Mouse (Mus musculus): ENCODE measurements around the gene I830077J02Rik. TPM values are rescaled to one million over a fixed set of nuclear protein-coding genes. Genes with fewer than 3 reads are reported as not detected.
"Not testable (repeated sequence)": the region's sequence is repeated elsewhere in the genome, so short reads cannot be mapped to it uniquely, and the experiment has no call there.

The I830077J02Rik gene
- polyA plus RNA-seq, 1 experiment from 2014 or later, result 0.46 TPM

DNA sequence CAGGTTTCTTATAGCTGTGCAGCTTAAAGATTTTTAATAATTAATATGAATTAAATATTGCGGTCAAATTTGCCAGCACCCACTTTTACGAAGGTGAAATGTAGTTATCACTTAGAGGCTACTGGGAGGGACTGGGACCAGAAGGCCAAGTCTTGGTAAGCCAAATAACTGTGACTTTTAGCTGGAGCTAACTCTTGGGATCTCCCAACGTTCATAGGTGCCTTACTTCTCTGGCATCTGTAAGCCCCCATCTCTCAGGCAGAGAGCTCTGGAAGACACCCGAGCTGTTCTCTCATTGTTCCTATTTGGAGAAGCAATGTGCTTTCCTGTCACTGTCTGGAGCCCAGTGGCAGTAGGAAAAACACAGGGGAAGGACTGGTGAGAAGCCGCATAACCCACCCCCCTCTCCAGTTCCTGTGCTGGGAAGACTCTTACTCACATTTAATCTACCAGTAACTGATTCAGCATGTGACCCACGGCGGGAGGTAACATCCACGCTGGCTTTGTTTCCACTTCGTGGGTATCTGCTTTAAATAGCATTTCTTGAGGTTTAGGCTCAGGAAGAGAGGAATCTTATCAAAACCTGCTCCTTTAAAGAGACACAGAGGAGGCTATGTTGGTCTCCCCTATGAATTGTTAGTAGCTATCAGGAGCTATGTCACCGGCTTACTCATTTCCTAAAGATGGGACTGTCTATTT, 14.7 kb downstream of the I830077J02Rik start:
- Histone ChIP-seq H3K27me3 (no peaks in the 10 kb centered on the region), H3K27ac (no peak overlapping the region), H3K9ac (no peak overlapping the region), H3K4me1 (no peaks in the 10 kb centered on the region; the same call in 1 of the 2 replicates), H3K4me3 (no peak overlapping the region), H3K4me2 (replicated peaks) (no peak overlapping the region), H3K9me3 (no peaks in the 10 kb centered on the region), H3K36me3 (no peaks in the 10 kb centered on the region)
- WGBS, result 45% methylated on average over 10 of the region's 10 CpGs
- no peak for ATAC-seq (ENCODE audit: insufficient number of reproducible peaks, insufficient read depth, low FRiP score, low TSS enrichment)

DNA sequence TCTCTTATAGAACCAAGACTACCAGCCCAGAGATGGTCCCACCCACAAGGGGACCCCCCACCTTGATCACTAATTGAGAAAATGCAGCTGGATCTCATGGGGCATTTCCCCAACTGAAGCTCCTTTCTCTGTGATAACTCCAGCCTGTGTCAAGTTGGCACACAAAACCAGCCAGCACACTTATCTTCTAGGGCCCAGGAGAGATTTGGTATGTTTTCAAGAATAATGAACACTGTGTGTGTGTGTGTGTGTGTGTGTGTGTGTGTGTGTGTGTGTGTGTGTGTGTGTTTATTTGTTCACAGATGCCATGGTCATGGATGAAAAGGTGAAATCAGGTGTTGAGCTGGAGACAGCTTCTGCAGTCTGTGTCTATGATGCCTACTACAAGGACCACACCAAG, 16.0 kb downstream of the I830077J02Rik start:
- not testable (repeated sequence) for H3K4me1 ChIP-seq; H3K4me3 ChIP-seq; H3K27ac ChIP-seq; H3K27me3 ChIP-seq; H3K9ac ChIP-seq; H3K9me3 ChIP-seq; ATAC-seq (ENCODE audit: insufficient number of reproducible peaks, insufficient read depth, low FRiP score, low TSS enrichment); H3K36me3 ChIP-seq; H3K4me2 ChIP-seq (replicated peaks)

DNA sequence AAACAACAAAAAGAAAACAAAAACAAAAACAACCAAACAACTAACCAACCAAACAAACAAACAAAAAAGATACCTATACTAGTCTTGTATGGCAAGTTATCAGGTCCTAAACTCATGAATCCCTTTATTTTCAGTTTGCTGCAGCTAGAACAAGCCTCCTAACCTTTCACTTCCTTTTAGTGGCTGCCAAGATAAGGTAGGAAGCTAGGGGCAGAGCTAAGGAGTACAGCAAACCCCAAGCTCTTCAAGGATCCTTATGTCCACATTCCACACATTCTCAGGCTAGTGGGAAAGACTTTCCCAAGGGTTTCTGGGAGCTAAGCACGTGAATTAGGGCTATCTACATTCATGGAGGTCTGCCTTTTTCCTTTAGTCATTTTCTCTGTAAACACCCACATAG, 17.2 kb downstream of the I830077J02Rik start:
- Histone ChIP-seq H3K4me1 (no peaks in the 10 kb centered on the region; the same call in 1 of the 2 replicates), H3K4me2 (replicated peaks) (no peak overlapping the region), H3K4me3 (no peak overlapping the region), H3K9me3 (no peaks in the 10 kb centered on the region), H3K9ac (no peak overlapping the region), H3K27ac (no peak overlapping the region), H3K27me3 (no peaks in the 10 kb centered on the region), H3K36me3 (no peaks in the 10 kb centered on the region)
- 44% methylated on average over 1 of the region's 1 CpGs for WGBS
- no peak for ATAC-seq (ENCODE audit: insufficient number of reproducible peaks, insufficient read depth, low FRiP score, low TSS enrichment)

DNA sequence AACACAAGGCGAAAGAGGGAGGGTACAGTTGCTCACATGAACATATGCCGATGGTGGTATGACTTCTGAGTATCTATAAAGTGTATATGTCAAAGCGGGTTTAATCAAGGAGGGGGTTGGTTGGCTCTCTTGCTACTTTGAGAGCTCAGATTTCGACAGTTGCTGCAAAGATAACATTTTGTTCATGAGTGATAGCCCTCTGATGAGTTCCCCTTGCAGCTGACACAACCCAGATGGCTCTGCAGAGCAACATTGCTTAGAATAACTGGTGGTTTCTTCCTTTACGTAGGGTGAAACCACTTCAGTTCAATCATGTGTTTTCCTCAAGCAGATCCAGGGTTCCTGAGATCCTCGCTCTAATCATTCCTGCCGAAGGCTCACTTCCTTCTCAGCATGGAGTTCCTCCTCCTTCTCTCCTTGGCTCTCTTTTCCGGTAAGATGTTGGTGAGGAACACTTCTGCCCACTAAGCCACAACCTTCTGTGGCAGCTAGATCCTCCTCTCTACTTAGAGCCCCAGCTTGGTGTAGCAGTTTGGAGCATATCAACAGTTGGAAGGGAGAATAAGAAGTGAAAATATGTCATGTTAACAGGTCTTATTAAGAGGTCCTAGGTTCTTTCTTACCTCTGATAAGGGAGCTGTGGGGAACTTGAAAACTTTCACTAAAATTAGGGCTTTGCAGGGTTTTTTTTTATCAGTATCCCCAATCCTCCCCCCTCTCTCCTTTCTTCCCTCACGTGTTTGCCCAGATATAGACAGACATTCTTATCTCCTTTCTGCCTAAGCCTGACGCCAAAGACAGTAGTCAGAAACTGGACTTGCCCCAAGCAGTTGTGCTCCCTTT, 18.4 kb downstream of the I830077J02Rik start:
- Histone ChIP-seq H3K9ac (no peak overlapping the region), H3K4me3 (no peak overlapping the region), H3K9me3 (no peaks in the 10 kb centered on the region), H3K4me1 (no peaks in the 10 kb centered on the region; the same call in 1 of the 2 replicates), H3K4me2 (replicated peaks) (no peak overlapping the region), H3K27ac (no peak overlapping the region), H3K27me3 (no peaks in the 10 kb centered on the region), H3K36me3 (no peaks in the 10 kb centered on the region)
- ATAC-seq (ENCODE audit: insufficient number of reproducible peaks, insufficient read depth, low FRiP score, low TSS enrichment), result no peak
- WGBS, result 67% methylated on average over 10 of the region's 10 CpGs

- WGBS, result 80% methylated on average over 9 of the region's 9 CpGs
- no peak for ATAC-seq (ENCODE audit: insufficient number of reproducible peaks, insufficient read depth, low FRiP score, low TSS enrichment)
- Histone ChIP-seq H3K4me2 (replicated peaks) (no peak overlapping the region), H3K4me3 (no peak overlapping the region), H3K4me1 (no peaks in the 10 kb centered on the region), H3K27ac (no peak overlapping the region), H3K9ac (no peak overlapping the region), H3K27me3 (no peaks in the 10 kb centered on the region), H3K36me3 (no peaks in the 10 kb centered on the region), H3K9me3 (no peaks in the 10 kb centered on the region)
These were observed 20.2 kb downstream of the I830077J02Rik start for GRCm38 (mm10) chr3:105912097-105912880.

DNA sequence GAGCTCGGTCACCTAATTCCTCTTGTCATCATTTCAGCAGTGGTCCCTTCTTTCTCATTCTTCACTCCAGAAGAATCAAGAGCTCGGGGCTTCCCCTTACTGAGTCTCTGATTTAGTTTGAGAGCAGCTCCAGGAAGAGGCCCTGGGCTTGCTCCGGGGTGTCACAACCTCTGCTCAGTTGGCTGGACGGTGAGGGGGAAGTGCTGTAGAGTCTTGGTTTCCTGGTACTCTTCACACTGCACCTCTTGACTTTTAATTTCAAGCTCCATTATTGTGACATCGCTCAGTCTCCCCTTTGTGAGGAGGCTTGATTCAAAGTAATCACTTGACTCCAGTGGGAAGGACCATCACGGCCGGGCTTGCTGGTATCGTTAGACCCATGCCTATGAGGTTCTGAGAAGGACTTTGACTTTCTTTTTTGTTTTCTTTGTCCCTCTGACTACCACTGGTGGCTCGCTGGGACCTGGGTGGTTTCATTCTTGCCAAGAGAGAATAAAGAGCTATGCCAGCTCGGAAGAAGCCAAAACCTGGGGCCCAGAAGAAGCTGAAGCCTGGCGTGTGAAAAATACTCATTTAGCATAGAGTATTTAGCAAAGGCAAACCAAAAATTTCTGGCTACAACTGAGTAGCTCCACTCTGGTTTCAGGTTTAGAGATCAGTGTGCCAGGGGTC, 21.8 kb downstream of the I830077J02Rik start:
- no peaks in the 10 kb centered on the region for H3K27me3 ChIP-seq
- no peak overlapping the region for H3K27ac ChIP-seq
- WGBS, result 83% methylated on average over 11 of the region's 11 CpGs
- no peaks in the 10 kb centered on the region for H3K4me1 ChIP-seq
- no peaks in the 10 kb centered on the region for H3K36me3 ChIP-seq
- ATAC-seq (ENCODE audit: insufficient number of reproducible peaks, insufficient read depth, low FRiP score, low TSS enrichment), result no peak
- H3K4me3 ChIP-seq, result no peak overlapping the region
- H3K9me3 ChIP-seq, result no peaks in the 10 kb centered on the region
- no peak overlapping the region for H3K4me2 ChIP-seq (replicated peaks)
- H3K9ac ChIP-seq, result no peak overlapping the region

DNA sequence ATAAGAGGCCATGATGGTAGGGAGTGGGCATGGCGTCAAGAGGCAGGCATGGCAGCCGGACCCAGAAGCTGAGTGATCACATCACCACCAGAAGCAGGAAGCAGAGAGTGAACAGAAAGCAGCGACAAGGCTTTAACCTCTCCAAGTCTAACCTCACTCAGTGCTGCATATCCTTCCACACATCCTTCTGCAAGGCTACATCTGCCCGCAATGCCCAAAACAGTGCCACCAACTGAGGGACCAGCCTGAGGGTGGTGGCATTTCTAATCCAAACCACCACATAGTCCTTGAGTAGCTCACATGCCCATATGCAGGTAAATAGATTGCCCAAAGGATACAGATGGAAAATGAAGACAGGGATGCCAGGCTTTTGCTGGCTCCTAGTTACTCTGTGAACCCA, 23.5 kb downstream of the I830077J02Rik start:
- H3K9ac ChIP-seq, result no peak overlapping the region
- H3K4me3 ChIP-seq, result no peak overlapping the region
- no peaks in the 10 kb centered on the region; the same call in 1 of the 2 replicates for H3K9me3 ChIP-seq
- no peaks in the 10 kb centered on the region for H3K36me3 ChIP-seq
- H3K4me2 ChIP-seq (replicated peaks), result no peak overlapping the region
- H3K27ac ChIP-seq, result no peak overlapping the region
- no peaks in the 10 kb centered on the region for H3K27me3 ChIP-seq
- H3K4me1 ChIP-seq, result no peaks in the 10 kb centered on the region
- 96% methylated on average over 4 of the region's 4 CpGs for WGBS
- ATAC-seq (ENCODE audit: insufficient number of reproducible peaks, insufficient read depth, low FRiP score, low TSS enrichment), result no peak

- Histone ChIP-seq H3K4me2 (replicated peaks) (no peak overlapping the region), H3K27ac (no peak overlapping the region), H3K9ac (no peak overlapping the region), H3K4me1 (no peaks in the 10 kb centered on the region), H3K9me3 (no peaks in the 10 kb centered on the region; the same call in 1 of the 2 replicates), H3K36me3 (no peaks in the 10 kb centered on the region), H3K4me3 (no peak overlapping the region), H3K27me3 (no peaks in the 10 kb centered on the region)
- 60% methylated on average over 9 of the region's 9 CpGs for WGBS
- ATAC-seq (ENCODE audit: insufficient number of reproducible peaks, insufficient read depth, low FRiP score, low TSS enrichment), result no peak
These were observed 24.4 kb downstream of the I830077J02Rik start for GRCm38 (mm10) chr3:105907956-105908655.

DNA sequence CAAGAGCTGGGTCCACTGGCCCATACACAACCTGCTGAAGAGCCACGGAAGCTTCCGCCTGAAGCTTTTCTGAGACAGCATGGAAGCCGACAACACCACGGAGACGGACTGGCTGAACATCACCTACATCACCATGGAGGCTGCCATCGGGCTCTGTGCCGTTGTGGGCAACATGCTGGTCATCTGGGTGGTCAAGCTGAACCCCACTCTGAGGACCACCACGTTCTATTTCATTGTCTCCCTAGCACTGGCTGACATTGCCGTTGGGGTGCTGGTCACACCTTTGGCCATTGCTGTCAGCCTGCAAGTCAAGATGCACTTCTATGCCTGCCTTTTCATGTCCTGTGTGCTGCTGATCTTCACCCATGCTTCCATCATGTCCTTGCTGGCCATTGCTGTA, 27.7 kb downstream of the I830077J02Rik start:
- H3K27ac ChIP-seq, result no peak overlapping the region
- H3K9ac ChIP-seq, result no peak overlapping the region
- no peaks in the 10 kb centered on the region for H3K36me3 ChIP-seq
- no peak overlapping the region for H3K4me3 ChIP-seq
- no peaks in the 10 kb centered on the region for H3K4me1 ChIP-seq
- no peak for ATAC-seq (ENCODE audit: insufficient number of reproducible peaks, insufficient read depth, low FRiP score, low TSS enrichment)
- H3K9me3 ChIP-seq, result no peaks in the 10 kb centered on the region; the same call in 1 of the 2 replicates
- no peaks in the 10 kb centered on the region for H3K27me3 ChIP-seq
- 90% methylated on average over 9 of the region's 9 CpGs for WGBS
- H3K4me2 ChIP-seq (replicated peaks), result no peak overlapping the region

DNA sequence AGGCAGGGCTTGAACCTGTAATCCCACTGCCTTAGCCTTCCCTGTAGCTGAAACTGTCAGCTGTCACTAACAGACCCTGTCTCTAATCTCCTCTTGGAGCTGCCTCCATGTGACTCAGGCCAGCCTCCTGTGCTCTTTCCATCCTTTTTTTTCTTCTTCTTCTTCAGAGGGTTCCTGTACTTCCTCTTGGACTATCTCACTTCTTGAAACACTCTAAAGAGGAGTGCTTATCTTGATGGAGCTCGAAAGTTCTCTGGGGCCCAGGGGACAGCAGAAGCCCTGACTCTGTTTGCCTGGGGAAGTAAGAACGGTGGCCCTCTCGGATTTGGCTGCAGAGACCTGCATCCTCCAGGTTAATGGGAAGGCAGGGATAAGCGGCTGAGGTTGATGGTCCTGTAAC, 28.3 kb downstream of the I830077J02Rik start:
- Histone ChIP-seq H3K4me3 (no peak overlapping the region), H3K27me3 (no peaks in the 10 kb centered on the region), H3K27ac (no peak overlapping the region), H3K4me1 (no peaks in the 10 kb centered on the region), H3K36me3 (no peaks in the 10 kb centered on the region), H3K9ac (no peak overlapping the region), H3K4me2 (replicated peaks) (no peak overlapping the region), H3K9me3 (no peaks in the 10 kb centered on the region; the same call in 1 of the 2 replicates)
- no peak for ATAC-seq (ENCODE audit: insufficient number of reproducible peaks, insufficient read depth, low FRiP score, low TSS enrichment)
- 71% methylated on average over 4 of the region's 4 CpGs for WGBS

GRCm38 (mm10) chr3:105901468-105901867, 31.0 kb downstream of the I830077J02Rik start:
- H3K27me3 ChIP-seq, result no peaks in the 10 kb centered on the region
- WGBS, result 78% methylated on average over 4 of the region's 4 CpGs
- no peaks in the 10 kb centered on the region for H3K4me1 ChIP-seq
- no peak overlapping the region for H3K9ac ChIP-seq
- H3K4me3 ChIP-seq, result no peak overlapping the region
- no peaks in the 10 kb centered on the region for H3K36me3 ChIP-seq
- no peak overlapping the region for H3K27ac ChIP-seq
- H3K4me2 ChIP-seq (replicated peaks), result no peak overlapping the region
- ATAC-seq (ENCODE audit: insufficient number of reproducible peaks, insufficient read depth, low FRiP score, low TSS enrichment), result no peak
- no peaks in the 10 kb centered on the region; the same call in 1 of the 2 replicates for H3K9me3 ChIP-seq
